Comparison of ENCODE assay signal across 19 mouse cellular contexts in the genomic region with DNA sequence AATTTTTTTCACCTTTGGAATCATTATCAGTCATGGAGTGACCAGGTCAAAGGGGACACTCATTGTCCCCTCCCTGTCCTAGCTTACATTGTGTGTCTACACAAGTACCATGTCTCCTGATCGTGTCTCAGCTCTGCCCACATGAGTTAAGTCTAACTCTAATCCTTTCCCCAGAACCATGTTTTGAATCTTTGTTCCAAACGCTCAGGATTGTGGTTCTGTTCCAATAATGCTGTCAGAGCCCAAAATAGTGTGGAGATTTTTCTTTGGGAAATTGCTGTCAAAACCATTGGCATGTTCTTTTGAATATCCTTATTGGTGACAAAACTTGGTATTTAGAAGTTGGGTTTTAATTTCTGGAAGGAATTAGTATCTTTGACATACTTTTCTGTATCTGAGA.
"Had no signal": no experiment of that assay in that cellular context is flagged by ENCODE, and none has a peak within 500 bp of the region (broad histone marks: within the 10 kb centered on the region; RNA-seq: fewer than 3 reads in every experiment).

No protein-coding gene starts in this region.

- H3K36me3 ChIP-seq: limb, embryonic 10.5 days; limb, embryonic 13.5 days; liver, embryonic 12.5 days; liver, embryonic 15.5 days; lung, embryonic 15.5 days; midbrain, embryonic 10.5 days; neural tube, embryonic 12.5 days; neural tube, embryonic 15.5 days had no signal

- H3K27ac ChIP-seq: limb, embryonic 10.5 days; limb, embryonic 13.5 days; liver, embryonic 12.5 days; liver, embryonic 15.5 days; lung, embryonic 15.5 days; midbrain, embryonic 10.5 days; neural tube, embryonic 12.5 days had no signal

- H3K9me3 ChIP-seq: limb, embryonic 10.5 days; limb, embryonic 13.5 days; liver, embryonic 12.5 days; liver, embryonic 15.5 days; lung, embryonic 15.5 days; midbrain, embryonic 10.5 days; neural tube, embryonic 12.5 days; neural tube, embryonic 15.5 days had no signal

- ATAC-seq: intestine, embryonic 16.5 days; liver, embryonic 12.5 days had no signal

- DNase-seq: kidney, adult 18-20 months; kidney, adult 9 months; kidney, postnatal 14 days; liver; lung, adult 18-20 months; lung, postnatal 36 days; thymus, adult 2 months; thymus, postnatal 14 days; thymus, postnatal 4 days had no signal

- H3K9ac ChIP-seq: limb, embryonic 13.5 days; liver, embryonic 12.5 days; liver, embryonic 15.5 days; lung, embryonic 15.5 days; neural tube, embryonic 12.5 days; neural tube, embryonic 15.5 days had no signal

- H3K4me2 ChIP-seq: limb, embryonic 13.5 days; liver, embryonic 12.5 days; liver, embryonic 15.5 days; lung, embryonic 15.5 days; neural tube, embryonic 12.5 days; neural tube, embryonic 15.5 days had no signal

- H3K27me3 ChIP-seq: limb, embryonic 13.5 days; liver, embryonic 12.5 days; lung, embryonic 15.5 days; neural tube, embryonic 12.5 days; neural tube, embryonic 15.5 days had no signal

- H3K4me1 ChIP-seq: limb, embryonic 13.5 days; liver, embryonic 12.5 days; liver, embryonic 15.5 days; lung, embryonic 15.5 days had no signal

- H3K4me3 ChIP-seq: limb, embryonic 10.5 days; limb, embryonic 13.5 days; liver, embryonic 12.5 days; liver, embryonic 15.5 days; lung, embryonic 15.5 days; megakaryocyte, embryonic 14.5 days; midbrain, embryonic 10.5 days; neural tube, embryonic 12.5 days; neural tube, embryonic 15.5 days had no signal
